Mouse (Mus musculus) heart, embryonic 14.5 days (tissue): Measurements from ENCODE around the gene Tgfbr1. TPM values are rescaled to one million over a fixed set of nuclear protein-coding genes. Genes with fewer than 3 reads are reported as not detected.

Experiments
- ATAC-seq: fragments of 200-750 bp; cut with Nextera tagmentation; 2 replicates; pipeline ENCODE4 v1.8.0; 2017; ENCODE audit warnings: low read depth, moderate TSS enrichment; ENCODE audit not compliant: insufficient number of reproducible peaks, insufficient read depth, low FRiP score
- H3K27ac ChIP-seq, 2 experiments: fragments of 200-500 bp in 1 of 2; fragments of 300-500 bp in 1 of 2; sonication (generic) in 1 of 2; replicated peaks in 1 of 2; 2 replicates each; pipeline ENCODE4 v1.5.1; 2012 to 2014; ENCODE audit warnings: low read depth in 2 of 2, low read length in 2 of 2, control low read depth in 1 of 2, mild to moderate bottlenecking in 1 of 2, mixed read lengths in 1 of 2; ENCODE audit not compliant: control insufficient read depth in 1 of 2, insufficient read depth in 1 of 2
- H3K27me3 ChIP-seq: fragments of 300-500 bp; sonication (generic); 2 replicates; pipeline ENCODE4 v1.6.1; 2014; ENCODE audit warnings: mild to moderate bottlenecking, low read length, control low read depth; ENCODE audit not compliant: control insufficient read depth, insufficient read depth
- H3K36me3 ChIP-seq: fragments of 300-500 bp; sonication (generic); 2 replicates; pipeline ENCODE4 v1.6.1; 2014; ENCODE audit warnings: mild to moderate bottlenecking, control low read depth, low read length, mixed read lengths; ENCODE audit not compliant: control insufficient read depth, insufficient read depth
- H3K4me1 ChIP-seq, 2 experiments: fragments of 200-500 bp in 1 of 2; fragments of 300-500 bp in 1 of 2; sonication (generic) in 1 of 2; 2 replicates each; pipeline ENCODE4 v1.6.1; 2012 to 2014; ENCODE audit warnings: low read length in 2 of 2, control low read depth in 1 of 2, mixed read lengths in 1 of 2; ENCODE audit not compliant: control insufficient read depth in 2 of 2, insufficient read depth in 2 of 2
- H3K4me2 ChIP-seq: fragments of 300-500 bp; sonication (generic); 2 replicates; pipeline ENCODE4 v1.6.1; 2014; ENCODE audit warnings: mild to moderate bottlenecking, low read length
- H3K4me3 ChIP-seq, 2 experiments: fragments of 200-500 bp in 1 of 2; fragments of 300-500 bp in 1 of 2; sonication (generic) in 1 of 2; 2 replicates each; pipeline ENCODE4 v1.5.1; 2012 to 2014; ENCODE audit warnings: low read length in 2 of 2, mild to moderate bottlenecking in 2 of 2, control low read depth in 1 of 2, low read depth in 1 of 2, moderate library complexity in 1 of 2; ENCODE audit not compliant: control insufficient read depth in 1 of 2, insufficient read depth in 1 of 2
- H3K9ac ChIP-seq: fragments of 300-500 bp; sonication (generic); 2 replicates; pipeline ENCODE4 v1.6.1; 2014; ENCODE audit warnings: mild to moderate bottlenecking, low read length
- H3K9me3 ChIP-seq: fragments of 300-500 bp; sonication (generic); 2 replicates; pipeline ENCODE4 v1.6.1; 2016; ENCODE audit warnings: low read length, control low read depth; ENCODE audit not compliant: control insufficient read depth
- WGBS: fragments of 180-500 bp; shearing (Covaris S2); extraction: QIAGEN DNeasy Blood & Tissue Kit; methylation state at CpG from one replicate; pipeline ENCODE4 v1.1.7; 2014; 5-methylcytosine and 5-hydroxymethylcytosine counted together
- polyA plus RNA-seq: library from polyadenylated mRNA; unstranded; fragments of >200 nt; fragmentation: Nextera tagmentation; extraction: Ambion mirVana; gene quantifications from 2 replicates; pipeline ENCODE4 v1.2.1, GENCODE M21; 2014

Gene Tgfbr1
- polyA plus RNA-seq, 1 experiment from 2014 or later = 29.8 TPM

GRCm38 (mm10) chr4:47435566-47436360 lies 82.7 kb downstream of the Tgfbr1 start:
- no peak overlapping the region for H3K9ac ChIP-seq
- 56% methylated on average over 28 of the region's 28 CpGs for WGBS
- H3K36me3 ChIP-seq = no peaks in the 10 kb centered on the region
- H3K4me2 ChIP-seq = no peak overlapping the region
- no peak overlapping the region for H3K4me3 ChIP-seq
- H3K4me1 ChIP-seq = peaks cover 8 to 12% of the 10 kb centered on the region in 2 experiments; a peak in 3 of 4 replicates
- no peaks in the 10 kb centered on the region for H3K9me3 ChIP-seq
- no peaks in the 10 kb centered on the region for H3K27me3 ChIP-seq
- no peak overlapping the region for H3K27ac ChIP-seq
- ATAC-seq = no peak

GRCm38 (mm10) chr4:47437365-47438340 lies 84.6 kb downstream of the Tgfbr1 start:
- no peaks in the 10 kb centered on the region for H3K27me3 ChIP-seq
- H3K4me1 ChIP-seq = peaks cover 8 to 12% of the 10 kb centered on the region in 2 experiments; a peak in 3 of 4 replicates
- peak overlapping the region; percentile 60 to 64 for H3K4me3 ChIP-seq
- no peaks in the 10 kb centered on the region for H3K36me3 ChIP-seq
- H3K4me2 ChIP-seq = peak overlapping the region; percentile 89
- peak overlapping the region; percentile 35 to 66 for H3K27ac ChIP-seq
- H3K9me3 ChIP-seq = no peaks in the 10 kb centered on the region
- ATAC-seq = peak; percentile 79; the same call in 1 of the 2 replicates
- H3K9ac ChIP-seq = peak overlapping the region; percentile 75
- WGBS = under 1% methylated on average over 33 of the region's 33 CpGs

- Histone ChIP-seq H3K4me2 (no peak overlapping the region), H3K36me3 (no peaks in the 10 kb centered on the region), H3K4me1 (peaks cover 8 to 12% of the 10 kb centered on the region in 2 experiments; a peak in 3 of 4 replicates), H3K9ac (no peak overlapping the region), H3K27ac (no peak overlapping the region), H3K9me3 (no peaks in the 10 kb centered on the region), H3K4me3 (no peak overlapping the region), H3K27me3 (no peaks in the 10 kb centered on the region)
- no peak for ATAC-seq
- 71% methylated on average over 6 of the region's 6 CpGs for WGBS
These were observed 85.9 kb downstream of the Tgfbr1 start for GRCm38 (mm10) chr4:47438956-47439355.

GRCm38 (mm10) chr4:47440951-47441350 lies 87.9 kb downstream of the Tgfbr1 start:
- Histone ChIP-seq H3K36me3 (no peaks in the 10 kb centered on the region), H3K27ac (no peak overlapping the region), H3K4me1 (peaks cover 8 to 10% of the 10 kb centered on the region in 2 experiments; a peak in 3 of 4 replicates), H3K27me3 (no peaks in the 10 kb centered on the region), H3K9ac (no peak overlapping the region), H3K4me2 (no peak overlapping the region), H3K4me3 (no peak overlapping the region), H3K9me3 (no peaks in the 10 kb centered on the region)
- ATAC-seq = no peak
- 87% methylated on average over 11 of the region's 11 CpGs for WGBS

DNA sequence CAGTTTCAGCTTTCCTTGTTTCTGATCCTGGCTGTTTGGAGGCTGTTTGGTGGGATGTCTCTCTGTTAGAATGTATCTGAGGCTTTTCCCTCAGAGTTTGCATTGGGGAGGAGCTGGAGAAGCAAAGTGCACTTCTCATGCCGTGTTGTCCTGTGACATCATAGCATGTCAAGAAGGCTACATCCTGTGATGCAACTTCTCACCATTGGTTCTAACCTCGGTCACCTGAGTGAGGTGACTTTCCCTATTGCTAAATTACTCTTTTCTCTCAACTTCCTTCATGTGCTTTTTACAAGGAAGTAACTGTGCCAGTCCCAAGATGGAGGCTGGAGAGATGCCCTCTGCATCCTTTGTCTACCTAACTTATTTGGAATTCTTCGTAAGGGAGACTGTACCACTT lies 95.5 kb downstream of the Tgfbr1 start:
- Histone ChIP-seq H3K9me3 (no peaks in the 10 kb centered on the region), H3K9ac (no peak overlapping the region), H3K36me3 (no peaks in the 10 kb centered on the region), H3K4me1 (no peaks in the 10 kb centered on the region), H3K4me2 (no peak overlapping the region), H3K27ac (no peak overlapping the region), H3K4me3 (no peak overlapping the region), H3K27me3 (no peaks in the 10 kb centered on the region)
- 75% methylated on average over 3 of the region's 3 CpGs for WGBS
- ATAC-seq = no peak

GRCm38 (mm10) chr4:47449116-47449515 lies 96.1 kb downstream of the Tgfbr1 start:
- Histone ChIP-seq H3K36me3 (no peaks in the 10 kb centered on the region), H3K9me3 (no peaks in the 10 kb centered on the region), H3K9ac (no peak overlapping the region), H3K27me3 (no peaks in the 10 kb centered on the region), H3K4me2 (no peak overlapping the region), H3K4me3 (no peak overlapping the region), H3K27ac (no peak overlapping the region), H3K4me1 (no peaks in the 10 kb centered on the region)
- 53% methylated on average over 5 of the region's 5 CpGs for WGBS
- no peak for ATAC-seq

GRCm38 (mm10) chr4:47449586-47450522 lies 96.8 kb downstream of the Tgfbr1 start:
- no peaks in the 10 kb centered on the region for H3K36me3 ChIP-seq
- H3K4me2 ChIP-seq = no peak overlapping the region
- ATAC-seq = no peak
- H3K4me1 ChIP-seq = no peaks in the 10 kb centered on the region
- H3K9ac ChIP-seq = no peak overlapping the region
- H3K4me3 ChIP-seq = no peak overlapping the region
- WGBS = 40% methylated on average over 18 of the region's 18 CpGs
- no peaks in the 10 kb centered on the region for H3K9me3 ChIP-seq
- H3K27ac ChIP-seq = no peak overlapping the region
- no peaks in the 10 kb centered on the region for H3K27me3 ChIP-seq
